Mouse (Mus musculus): Measurements from ENCODE around the gene Bcl2. TPM values are rescaled to one million over a fixed set of nuclear protein-coding genes. Genes with fewer than 3 reads are reported as not detected.
"Not testable (repeated sequence)": the region's sequence is repeated elsewhere in the genome, so short reads cannot be mapped to it uniquely, and the experiment has no call there.

Gene Bcl2
- total RNA-seq, 2 experiments from 2014 or later = 5.1 to 6.7 TPM

GRCm38 (mm10) chr1:106565238-106565637, 148.8 kb downstream of the Bcl2 start:
- no peak for DNase-seq (ENCODE audit: low spot score in 2 of 2)

DNA sequence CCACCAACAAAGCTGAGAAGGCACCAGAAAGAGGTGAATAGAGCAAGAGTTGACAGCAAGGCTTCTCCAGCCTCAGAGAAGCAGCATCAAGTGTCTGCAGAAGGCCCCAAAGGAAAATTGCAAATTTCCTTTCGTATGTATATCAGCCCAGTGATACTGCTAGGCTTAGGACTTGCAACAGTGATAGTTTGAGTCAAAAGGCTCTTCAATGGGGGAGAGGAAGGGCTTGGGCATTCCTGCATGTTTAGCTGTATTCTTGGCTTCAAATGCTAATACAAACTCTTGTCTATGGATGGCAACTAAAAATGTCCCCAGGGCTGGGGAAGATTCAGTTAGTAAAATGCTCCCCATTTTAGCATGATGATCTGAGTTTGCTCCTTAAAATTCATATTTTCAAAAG, 149.6 kb downstream of the Bcl2 start:
- no peak for DNase-seq (ENCODE audit: low spot score in 2 of 2)

GRCm38 (mm10) chr1:106562751-106563150, 151.3 kb downstream of the Bcl2 start:
- DNase-seq (ENCODE audit: low spot score in 2 of 2) = no peak

DNA sequence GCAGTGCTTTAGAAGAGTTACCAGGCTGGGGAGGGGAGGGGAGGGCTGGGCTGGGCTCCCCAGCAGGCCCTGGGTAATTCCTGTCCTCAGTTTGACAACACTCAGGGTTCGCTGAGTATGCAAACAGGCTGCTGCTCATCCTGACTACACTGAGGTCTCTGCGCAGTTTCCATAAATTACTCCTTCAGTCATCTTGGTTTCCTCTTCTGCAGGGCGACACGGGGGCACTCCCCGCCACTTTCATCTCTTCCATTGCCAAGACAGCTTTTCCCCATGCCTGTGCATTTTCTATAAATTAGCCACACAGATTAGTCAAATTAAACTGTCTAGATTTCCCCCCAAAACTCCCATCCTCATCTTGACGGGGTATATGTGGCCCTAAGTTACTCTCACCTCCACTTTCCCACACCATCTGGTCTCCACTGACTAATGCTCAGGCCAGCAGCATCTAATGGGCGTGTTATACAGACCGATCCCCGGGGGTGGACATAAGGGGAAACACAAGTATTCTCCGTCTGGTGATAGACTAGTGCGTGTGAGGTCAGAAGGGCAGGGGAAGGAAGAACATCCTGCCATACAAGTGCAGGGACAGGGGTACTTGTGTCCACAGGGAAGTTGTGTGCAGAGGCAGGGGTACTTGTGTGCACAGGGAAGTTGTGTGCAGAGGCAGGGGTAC, 152.9 kb downstream of the Bcl2 start:
- DNase-seq (ENCODE audit: low spot score in 2 of 2) = no peak

GRCm38 (mm10) chr1:106560105-106560504, 154.0 kb downstream of the Bcl2 start:
- no peak for DNase-seq (ENCODE audit: low spot score in 2 of 2)

- DNase-seq (ENCODE audit: low spot score in 2 of 2) = no peak
Measured at GRCm38 (mm10) chr1:106559116-106559605, 154.9 kb downstream of the Bcl2 start.

- no peak for DNase-seq (ENCODE audit: low spot score in 2 of 2)
Measured at GRCm38 (mm10) chr1:106555498-106556168, 158.4 kb downstream of the Bcl2 start.

DNA sequence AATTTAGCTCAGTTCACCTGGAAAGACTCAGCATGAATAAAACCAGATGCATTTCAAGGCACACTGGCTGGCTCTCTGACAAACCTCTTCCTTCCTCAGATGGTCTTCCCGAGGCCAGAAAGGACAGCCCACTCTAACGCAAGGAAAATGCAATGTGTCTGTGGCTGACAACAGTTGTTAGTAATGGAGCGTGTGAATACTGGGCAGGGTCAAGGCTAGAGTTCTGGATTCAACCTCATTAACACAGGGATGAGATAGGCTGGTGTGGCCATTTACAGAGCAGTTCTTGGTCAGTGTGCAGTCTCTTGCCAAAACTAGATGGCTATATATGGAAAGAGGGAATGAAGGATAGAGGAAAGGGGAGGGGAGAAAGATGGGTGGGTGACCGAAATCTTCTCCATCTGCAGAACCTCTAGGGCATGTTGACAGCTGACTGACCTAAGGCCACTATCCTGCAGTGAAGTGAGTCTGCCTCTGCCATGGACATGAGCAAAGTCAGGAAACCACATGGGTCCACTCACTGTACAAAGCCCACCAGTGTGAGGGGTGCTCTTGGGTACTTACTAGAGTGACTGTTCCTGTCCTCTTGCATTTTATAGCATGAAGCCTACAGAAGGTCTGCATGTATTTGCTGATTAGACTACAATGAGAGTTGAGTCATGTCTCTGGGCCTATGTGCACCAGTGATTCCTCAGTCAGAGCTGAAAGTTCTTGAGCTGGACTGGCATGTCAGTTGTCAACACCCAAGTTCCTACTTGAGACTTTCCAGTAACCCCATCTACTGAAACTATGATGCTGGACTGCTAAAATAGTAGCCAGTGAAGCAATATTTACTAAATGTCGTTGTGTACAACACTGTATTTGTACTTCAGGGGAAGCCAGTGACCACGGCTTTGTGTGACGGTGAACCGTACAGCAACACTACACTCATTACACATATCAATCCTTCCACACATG, 159.9 kb downstream of the Bcl2 start:
- no peak for DNase-seq (ENCODE audit: low spot score in 2 of 2)

DNA sequence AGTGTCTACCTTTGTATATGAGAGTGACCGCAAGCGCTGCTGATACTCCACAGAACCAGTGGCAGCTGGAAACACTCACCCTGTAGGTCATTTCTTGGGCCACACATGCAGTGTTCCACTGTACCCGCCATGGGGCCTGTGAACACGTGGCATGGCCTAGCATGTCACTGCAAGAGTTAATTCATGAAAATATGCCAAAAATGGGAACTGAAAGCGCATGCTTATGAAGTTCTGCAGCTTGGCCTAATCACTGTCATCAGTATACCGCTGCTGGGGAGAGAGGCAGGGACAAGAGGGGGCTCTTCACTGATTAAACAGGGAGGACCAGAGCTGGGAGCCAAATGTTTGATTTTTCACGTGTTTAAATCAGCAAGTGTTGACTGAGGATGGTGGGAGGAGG, 161.2 kb downstream of the Bcl2 start:
- no peak for DNase-seq (ENCODE audit: low spot score in 2 of 2)

- DNase-seq (ENCODE audit: low spot score in 2 of 2) = no peak
Measured at GRCm38 (mm10) chr1:106550580-106550979, 163.5 kb downstream of the Bcl2 start.

DNA sequence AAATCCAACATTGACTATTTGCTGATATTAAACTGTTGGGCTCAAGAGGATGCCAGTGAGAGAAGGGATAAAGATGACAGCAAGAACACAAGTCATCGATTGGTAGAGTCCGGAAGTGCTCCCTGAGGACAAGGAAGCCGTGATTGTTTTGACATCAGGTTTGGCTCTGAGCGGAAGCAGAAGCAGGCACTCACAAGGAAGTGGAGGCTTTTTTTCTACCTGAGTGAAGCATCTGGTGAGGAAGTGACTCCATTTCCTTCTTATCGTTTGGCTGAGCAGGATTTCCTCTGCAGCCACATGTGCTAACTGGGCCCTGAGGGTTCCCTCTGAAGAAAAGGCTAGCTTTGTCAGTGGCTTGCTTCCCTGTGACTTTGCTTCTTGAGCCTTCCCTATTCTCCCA, 165.0 kb downstream of the Bcl2 start:
- DNase-seq (ENCODE audit: low spot score in 2 of 2) = no peak

GRCm38 (mm10) chr1:106544817-106545612, 169.1 kb downstream of the Bcl2 start:
- peak; percentile 44 to 54 for DNase-seq (ENCODE audit: low spot score in 2 of 2)

DNA sequence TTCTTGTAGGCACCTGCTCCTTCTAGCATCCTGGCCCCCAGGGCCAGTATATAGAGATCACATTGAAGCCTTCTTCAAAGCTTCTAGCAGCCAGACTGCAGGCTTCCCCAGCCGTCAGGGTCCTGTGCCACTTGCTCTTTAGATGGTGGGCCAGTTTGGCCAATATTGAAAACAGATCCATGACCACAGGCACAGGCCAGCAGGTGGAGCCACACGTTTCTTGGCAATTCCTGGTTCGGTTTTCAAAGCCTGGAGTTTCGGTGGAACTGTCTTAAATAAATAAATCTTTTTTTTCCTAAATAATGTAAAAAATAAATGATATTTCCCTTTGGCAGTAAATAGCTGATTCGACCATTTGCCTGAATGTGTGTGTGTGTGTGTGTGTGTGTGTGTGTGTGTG, 171.3 kb downstream of the Bcl2 start:
- peak in 1 of 2 experiments; percentile 37 for DNase-seq (ENCODE audit: low spot score in 2 of 2)

DNA sequence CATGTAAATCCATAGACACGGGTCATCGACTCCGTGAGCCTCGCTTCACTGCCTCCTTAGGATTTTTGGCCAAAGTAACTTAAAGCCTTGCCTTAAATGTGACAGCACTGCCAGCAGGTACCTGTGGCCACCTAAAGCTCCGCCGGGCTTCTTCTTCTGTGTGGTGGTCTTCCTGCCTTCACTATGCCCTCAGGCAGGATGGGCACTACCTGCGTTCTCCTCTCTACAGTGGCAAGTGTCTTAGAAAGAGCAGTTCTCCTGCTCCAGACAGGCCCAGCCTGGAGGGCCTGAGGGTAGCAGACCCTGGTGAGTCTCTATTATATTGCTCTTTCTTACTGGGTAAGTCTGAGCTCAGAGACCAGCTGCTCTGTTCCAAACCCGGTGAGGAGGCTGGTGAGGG, 172.2 kb downstream of the Bcl2 start:
- DNase-seq (ENCODE audit: low spot score in 2 of 2) = no peak

DNA sequence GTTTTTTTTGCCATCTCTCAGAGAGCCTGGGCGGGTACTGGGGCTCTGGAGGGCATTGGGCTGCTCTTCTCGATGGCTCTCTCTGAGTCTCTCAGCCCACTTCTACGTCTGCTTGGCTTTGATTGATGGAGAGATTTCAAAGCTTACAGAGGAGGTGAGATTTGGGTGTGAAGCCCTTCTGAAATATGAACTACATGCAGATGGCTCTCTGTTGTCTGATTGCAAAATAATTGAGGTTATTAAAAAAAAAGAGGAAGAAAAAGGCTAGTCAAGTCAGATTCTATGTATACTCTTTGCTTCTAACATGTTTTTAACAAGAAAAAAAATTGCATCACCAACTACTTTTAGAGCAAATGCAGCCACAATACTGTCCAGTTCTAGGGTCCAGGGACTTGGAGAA, 173.9 kb downstream of the Bcl2 start:
- DNase-seq (ENCODE audit: low spot score in 2 of 2) = no peak

DNA sequence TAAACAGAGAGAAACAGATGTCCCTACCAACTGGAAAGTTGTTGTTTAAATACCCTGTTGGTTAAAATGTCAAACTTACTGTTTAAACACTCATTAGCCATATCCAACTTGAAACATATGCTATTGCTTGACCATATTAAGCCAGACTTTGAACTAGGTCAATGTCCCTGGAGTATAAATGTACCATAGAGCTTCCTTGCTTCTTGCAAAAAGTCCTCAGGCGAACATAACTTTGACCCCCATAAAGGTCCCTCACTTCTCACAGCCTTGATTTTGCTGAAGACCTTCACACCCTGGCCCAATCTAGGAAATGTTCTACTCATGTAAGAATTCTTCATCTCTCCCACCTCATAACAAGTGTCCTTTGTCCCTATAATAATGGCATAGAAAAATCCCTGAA, 175.0 kb downstream of the Bcl2 start:
- DNase-seq (ENCODE audit: low spot score in 2 of 2) = no peak

DNA sequence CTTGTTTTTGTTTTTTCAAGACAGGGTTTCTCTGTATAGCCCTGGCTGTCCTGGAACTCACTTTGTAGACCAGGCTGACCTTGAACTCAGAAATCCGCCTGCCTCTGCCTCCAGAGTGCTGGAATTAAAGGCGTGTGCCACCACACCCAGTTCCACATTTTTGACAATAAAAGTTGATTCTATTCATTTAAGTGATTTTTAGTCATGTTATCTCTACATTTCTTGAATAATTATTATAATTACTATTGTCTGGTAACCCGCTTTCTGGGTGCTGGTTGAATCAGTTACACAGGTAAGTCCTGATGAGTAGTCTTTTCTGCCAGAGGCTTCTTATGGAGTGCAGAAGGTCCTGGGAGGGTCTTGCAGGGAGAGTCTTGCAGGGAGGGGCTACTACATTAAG, 179.2 kb downstream of the Bcl2 start:
- not testable (repeated sequence) for DNase-seq (ENCODE audit: low spot score in 2 of 2)

- DNase-seq (ENCODE audit: low spot score in 2 of 2) = no peak
Measured at GRCm38 (mm10) chr1:106529570-106529969, 184.5 kb downstream of the Bcl2 start.

GRCm38 (mm10) chr1:106527537-106527936, 186.5 kb downstream of the Bcl2 start:
- DNase-seq (ENCODE audit: low spot score in 2 of 2) = no peak

DNA sequence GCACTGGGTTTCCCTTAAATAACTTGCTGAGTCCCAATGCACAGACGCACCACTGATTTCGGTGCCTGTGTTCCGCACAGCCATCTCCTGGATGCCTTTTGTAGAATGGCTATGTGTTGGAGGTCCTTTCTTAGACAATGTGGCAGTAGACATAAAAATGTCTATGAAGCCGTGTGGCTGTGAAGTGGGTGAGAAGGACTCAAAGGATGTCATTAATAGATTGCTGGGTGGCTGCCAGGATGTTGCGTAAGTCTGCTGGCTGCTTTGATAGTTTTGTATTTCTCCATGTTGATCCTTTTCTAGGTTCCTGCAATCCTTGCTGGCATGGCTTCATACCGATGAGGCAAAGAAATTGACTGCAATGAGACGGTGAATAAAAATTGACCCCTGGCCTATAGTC, 187.3 kb downstream of the Bcl2 start:
- peak; percentile 17 to 43 for DNase-seq (ENCODE audit: low spot score in 2 of 2)

- DNase-seq (ENCODE audit: low spot score in 2 of 2) = no peak
Measured at GRCm38 (mm10) chr1:106526112-106526511, 188.0 kb downstream of the Bcl2 start.
